Mouse (Mus musculus) G1E-ER4 (cell line): ENCODE measurements around the gene Atf6b. TPM values are rescaled to one million over a fixed set of nuclear protein-coding genes. Genes with fewer than 3 reads are reported as not detected.

Experiments
- GATA1 ChIP-seq: IDR thresholded peaks from one replicate; pipeline ENCODE4 v1.8.0; 2012; ENCODE audit warnings: low read length, inconsistent platforms
- polyA plus RNA-seq: library from polyadenylated mRNA; stranded (reverse); fragments of >175 nt; gene quantifications from 2 replicates; pipeline ENCODE4 v1.2.3, GENCODE M21; 2012

Gene Atf6b
- polyA plus RNA-seq, 1 experiment, result 130 TPM

DNA sequence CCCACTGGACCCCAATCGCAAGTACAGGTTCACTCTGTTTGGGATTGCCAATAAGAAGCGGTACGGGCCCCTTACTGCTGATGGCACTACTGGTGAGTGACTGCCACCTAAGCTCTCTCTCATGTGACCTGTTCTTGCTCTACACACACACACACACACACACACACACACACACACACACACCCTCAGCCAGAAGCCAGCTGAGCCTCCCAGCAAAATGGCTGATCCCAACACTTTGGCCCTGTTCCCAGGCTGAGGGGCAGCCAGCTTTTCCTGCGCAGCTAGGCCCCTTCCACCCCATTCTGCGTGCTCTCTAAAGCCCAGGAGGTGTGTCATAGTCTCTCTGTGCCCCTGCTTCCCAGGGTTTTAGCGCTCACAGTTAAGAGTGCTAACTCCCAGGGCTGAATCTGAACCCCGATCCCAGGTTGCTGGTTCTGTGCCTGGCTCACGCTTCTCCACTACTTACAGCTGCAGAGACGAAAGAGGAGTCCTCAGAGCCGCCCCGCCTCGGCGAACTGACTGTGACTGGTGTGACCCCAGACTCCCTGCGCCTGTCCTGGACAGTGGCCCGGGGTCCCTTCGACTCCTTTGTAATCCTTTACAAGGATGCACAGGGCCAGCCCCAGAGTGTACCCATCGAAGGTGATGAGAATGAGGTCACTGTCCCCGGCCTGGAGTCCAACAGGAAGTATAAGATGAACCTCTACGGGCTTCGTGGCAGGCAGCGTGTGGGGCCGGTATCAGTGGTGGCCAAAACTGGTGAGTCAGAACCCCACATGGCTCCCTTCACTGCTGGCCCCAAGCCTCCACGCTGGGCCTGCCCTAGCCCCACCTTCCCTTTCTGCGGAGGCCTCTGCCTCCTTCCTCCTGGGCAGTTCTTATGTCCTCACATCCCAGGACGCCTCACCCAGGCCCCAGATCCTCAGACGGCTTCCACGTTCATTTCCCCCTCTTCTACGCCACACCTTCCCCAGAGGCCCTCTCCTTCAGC, 38.5 kb downstream of the Atf6b start:
- no peak for TF ChIP-seq GATA1

DNA sequence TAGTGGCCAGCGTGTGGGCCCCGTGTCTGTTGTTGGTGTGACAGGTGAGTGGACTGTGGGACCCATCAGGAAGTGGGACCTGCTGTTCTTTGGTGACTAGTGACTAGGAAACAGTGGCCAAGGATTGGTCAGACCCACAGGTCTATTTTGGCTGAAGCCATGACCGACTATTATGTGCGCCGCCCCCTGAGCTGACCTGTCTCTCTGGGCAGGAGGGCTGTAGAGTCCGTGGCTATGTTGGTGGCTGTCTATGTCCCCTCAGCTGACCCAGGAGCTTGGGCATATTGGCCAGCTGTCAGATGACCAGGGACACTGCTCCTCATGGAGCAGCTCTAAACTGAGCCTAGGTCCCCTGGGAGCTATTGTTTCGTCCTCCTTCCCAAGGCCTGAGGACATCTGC, 41.9 kb downstream of the Atf6b start:
- TF ChIP-seq GATA1, result no peak

DNA sequence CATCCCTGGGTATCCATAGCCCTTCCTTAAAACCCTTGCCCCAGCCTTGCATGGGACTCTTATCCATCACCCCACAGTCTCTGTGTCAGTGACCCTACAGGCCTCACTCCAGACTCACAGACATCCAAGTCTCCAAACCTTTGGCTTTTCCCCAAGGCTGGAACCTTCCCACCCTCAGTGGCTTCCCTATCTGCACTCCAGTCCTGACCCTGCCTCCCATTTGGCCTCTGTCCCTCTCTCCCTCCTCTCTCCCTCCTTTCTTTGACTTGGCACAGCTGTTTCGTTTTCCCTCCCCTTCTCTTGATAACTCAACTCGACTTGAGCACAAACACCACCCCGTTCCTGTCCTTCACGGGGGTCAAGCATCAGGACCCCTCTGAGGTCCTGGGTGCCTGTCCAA, 43.5 kb downstream of the Atf6b start:
- no peak for TF ChIP-seq GATA1

DNA sequence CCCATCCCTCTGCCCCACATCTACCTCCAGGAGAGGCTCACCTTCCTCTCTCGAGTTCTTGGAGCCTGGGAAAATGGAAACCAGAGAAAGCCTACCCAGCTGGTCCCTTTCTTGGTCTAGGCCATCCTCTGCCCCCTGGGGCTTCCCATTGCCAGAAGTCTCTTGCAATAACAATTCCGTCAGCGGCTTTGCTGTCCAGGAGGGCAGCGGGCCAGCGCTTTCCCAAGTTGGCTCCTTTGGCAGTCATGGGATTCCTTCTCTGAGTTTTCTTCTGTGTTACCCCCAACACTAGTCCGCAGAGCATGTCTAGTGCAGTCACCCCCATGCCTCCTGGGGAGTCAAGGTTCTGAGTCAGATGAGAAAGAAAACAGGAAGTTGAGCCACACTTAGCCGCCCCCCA, 46.0 kb downstream of the Atf6b start:
- TF ChIP-seq GATA1, result no peak

DNA sequence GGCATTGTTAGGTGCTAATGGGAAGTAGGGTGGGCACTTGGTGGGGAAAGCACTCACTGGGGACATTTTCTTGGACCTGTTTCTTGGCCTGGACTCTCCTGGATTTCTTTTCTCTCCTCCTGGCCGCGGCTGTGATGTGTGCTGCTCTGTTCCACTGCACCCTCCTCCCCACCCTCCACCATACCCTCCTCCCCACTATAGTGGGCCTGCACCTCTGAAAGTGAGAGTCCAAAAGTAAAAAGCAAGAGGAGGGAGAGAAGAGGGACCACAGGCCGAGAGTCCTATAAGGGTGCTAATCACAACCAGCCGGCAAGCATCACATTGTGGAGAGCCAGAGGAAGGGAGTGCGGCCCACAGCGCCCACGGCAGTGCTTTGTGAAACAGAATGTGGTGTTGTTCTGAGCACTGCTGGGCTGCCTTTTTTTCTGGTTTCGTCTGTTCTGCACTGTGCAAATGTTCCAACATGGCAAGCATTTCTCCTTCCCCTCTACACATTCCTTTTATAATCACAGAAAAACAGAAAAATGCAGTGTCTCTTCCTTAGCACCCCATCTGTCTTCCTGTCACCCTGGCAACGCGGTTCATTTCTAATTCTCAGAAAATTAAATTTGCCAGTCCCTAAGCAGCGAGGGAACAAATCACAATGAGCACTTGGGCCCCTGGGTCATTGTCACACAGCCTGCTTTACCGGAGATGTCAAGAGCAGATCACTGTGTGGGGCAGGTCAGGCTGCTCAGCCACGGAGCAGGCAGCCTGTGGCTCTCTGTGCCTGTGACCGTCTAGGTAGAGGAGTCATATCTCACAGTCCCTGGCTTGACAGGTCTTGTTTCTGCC, 52.8 kb downstream of the Atf6b start:
- TF ChIP-seq GATA1, result no peak

DNA sequence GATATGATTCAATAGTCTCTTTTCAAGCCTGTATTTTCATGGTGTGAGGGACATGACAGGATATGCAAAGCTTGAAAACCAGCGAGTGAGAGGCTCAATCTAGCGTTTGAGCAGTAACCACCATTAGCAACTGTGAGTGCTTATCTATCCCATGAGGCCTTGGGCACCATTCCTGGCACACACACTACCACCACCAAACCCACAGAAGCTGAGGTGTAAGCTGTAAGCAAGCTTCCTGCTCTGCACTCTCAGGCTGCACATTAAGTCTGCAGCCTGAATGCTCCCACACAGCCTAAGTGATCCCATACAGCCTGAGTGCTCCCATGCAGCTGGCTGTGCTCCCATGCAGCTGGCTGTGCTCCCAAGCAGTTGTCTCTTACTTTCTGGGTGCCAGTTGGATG, 53.7 kb downstream of the Atf6b start:
- no peak for TF ChIP-seq GATA1

Other genes with a start within 250 kb of the Atf6b start
- gene BC051142, start 248.3 kb upstream of the Atf6b start, polyA plus RNA-seq, result not detected in 2 replicates
- gene Btnl4, start 169.8 kb upstream of the Atf6b start, polyA plus RNA-seq, result not detected in 2 replicates
- gene Btnl6, start 129.8 kb upstream of the Atf6b start, polyA plus RNA-seq, result not detected in 2 replicates
- 0.78 and 0.90 TPM in 2 replicates for gene Notch4, start 82.9 kb upstream of the Atf6b start, polyA plus RNA-seq
- 297 and 335 TPM in 2 replicates for gene Gpsm3, start 57.3 kb upstream of the Atf6b start, polyA plus RNA-seq
- 127 and 177 TPM in 2 replicates for gene Pbx2, start 55.9 kb upstream of the Atf6b start, polyA plus RNA-seq
- 4.7 and 5.9 TPM in 2 replicates for gene Ager, start 49.3 kb upstream of the Atf6b start, polyA plus RNA-seq
- 67.6 and 71.2 TPM in 2 replicates for gene Rnf5, start 43.5 kb upstream of the Atf6b start, polyA plus RNA-seq
- 137 and 143 TPM in 2 replicates for gene Agpat1, start 42.9 kb upstream of the Atf6b start, polyA plus RNA-seq
- 1.1 and 1.4 TPM in 2 replicates for gene Egfl8, start 31.2 kb upstream of the Atf6b start, polyA plus RNA-seq
- 28.0 and 46.7 TPM in 2 replicates for gene Ppt2, start 18.6 kb upstream of the Atf6b start, polyA plus RNA-seq
- gene Prrt1, start 17.6 kb upstream of the Atf6b start, polyA plus RNA-seq, result 0.04 TPM in 1 of 2 replicates, not detected in the other
- gene Fkbpl, start 2.4 kb upstream of the Atf6b start, polyA plus RNA-seq, result 7.1 and 7.5 TPM in 2 replicates
- gene Tnxb, start 23.4 kb downstream of the Atf6b start, polyA plus RNA-seq, result not detected in 2 replicates
- not detected in 2 replicates for gene C4b, start 96.7 kb downstream of the Atf6b start, polyA plus RNA-seq
- gene Cyp21a1, start 157.4 kb downstream of the Atf6b start, polyA plus RNA-seq, result not detected in 2 replicates
- gene Stk19, start 189.8 kb downstream of the Atf6b start, polyA plus RNA-seq, result 52.4 and 52.9 TPM in 2 replicates
- gene Dxo, start 189.9 kb downstream of the Atf6b start, polyA plus RNA-seq, result 47.6 and 78.7 TPM in 2 replicates
- 62.2 and 65.4 TPM in 2 replicates for gene Skiv2l, start 203.1 kb downstream of the Atf6b start, polyA plus RNA-seq
- gene Nelfe, start 203.2 kb downstream of the Atf6b start, polyA plus RNA-seq, result 375 and 385 TPM in 2 replicates
- not detected in 2 replicates for gene Cfb, start 215.4 kb downstream of the Atf6b start, polyA plus RNA-seq
- 24.4 and 27.6 TPM in 2 replicates for gene Zbtb12, start 232.3 kb downstream of the Atf6b start, polyA plus RNA-seq
- gene Gm20547, start 234.9 kb downstream of the Atf6b start, polyA plus RNA-seq, result not detected in 2 replicates